Mouse (Mus musculus): ENCODE measurements around the gene Pald1. TPM values are rescaled to one million over a fixed set of nuclear protein-coding genes. Genes with fewer than 3 reads are reported as not detected.

Pald1 gene
- polyA plus RNA-seq, 1 experiment = 8.8 TPM

DNA sequence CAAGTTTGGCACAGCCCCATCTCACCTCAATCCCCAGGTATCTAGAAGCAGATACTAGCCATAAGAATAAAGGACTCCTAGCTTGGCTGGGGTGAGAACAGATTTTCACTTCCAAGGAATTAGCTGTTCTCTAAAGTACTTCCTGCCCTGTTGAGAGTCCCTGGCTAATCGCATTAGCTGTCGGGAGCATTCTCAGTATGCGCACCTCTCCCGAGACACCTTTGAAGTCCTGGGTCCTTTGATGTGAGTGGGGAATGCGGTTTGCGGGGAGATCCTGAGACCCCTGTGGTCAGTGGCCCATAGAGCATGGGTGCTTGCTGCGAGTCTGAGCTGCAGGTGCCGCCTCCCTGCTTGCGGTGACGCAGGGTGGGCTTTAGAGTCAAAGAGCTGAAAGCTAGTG is 22.6 kb upstream of the Pald1 start:
- 34% methylated on average over 10 of the region's 10 CpGs for WGBS
- TF ChIP-seq POLR2A (IDR thresholded peaks at IDR 0.05; ENCODE audit: low read depth, low read length) (no peak), CTCF (conservative IDR thresholded peaks at IDR 0.05; ENCODE audit: insufficient read depth, insufficient read length, low read depth, low read length) (no peak)

DNA sequence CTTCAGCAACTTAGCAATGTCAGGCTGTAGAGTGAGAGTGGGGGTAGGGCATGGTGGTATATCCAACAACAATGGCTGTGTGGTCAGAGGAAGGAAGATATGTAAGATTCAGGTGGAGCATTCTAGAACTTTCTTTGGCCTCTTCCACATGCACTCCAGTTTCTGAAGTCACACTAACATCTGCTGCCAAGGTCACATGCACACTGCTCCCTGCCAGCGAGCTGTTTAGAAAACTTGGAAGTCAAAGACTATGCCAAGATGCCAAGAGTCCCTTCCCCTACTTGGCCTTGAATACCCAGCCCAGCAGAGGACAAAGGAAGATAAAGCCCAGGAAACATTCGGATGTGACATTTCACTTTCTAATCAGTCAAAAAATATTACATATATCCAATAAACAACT is 19.6 kb upstream of the Pald1 start:
- no peak overlapping the region for H3K27ac ChIP-seq (ENCODE audit: insufficient read depth, low read depth, low read length)

More for the DNA sequence above, 22.6 kb upstream of the Pald1 start:
- H3K36me3 ChIP-seq (ENCODE audit: control insufficient read depth, insufficient read depth, low read length) = no peaks in the 10 kb centered on the region
- H3K27me3 ChIP-seq (replicated peaks; ENCODE audit: control insufficient read depth, insufficient read depth, low read length) = no peaks in the 10 kb centered on the region
- no peak overlapping the region for H3K27ac ChIP-seq (ENCODE audit: insufficient read depth, low read depth, low read length)
- H3K4me3 ChIP-seq (ENCODE audit: insufficient read depth, low read depth, low read length) = no peak overlapping the region
- no peak for DNase-seq
- no peaks in the 10 kb centered on the region for H3K4me1 ChIP-seq (ENCODE audit: control insufficient read depth, insufficient read depth, low read length)

DNA sequence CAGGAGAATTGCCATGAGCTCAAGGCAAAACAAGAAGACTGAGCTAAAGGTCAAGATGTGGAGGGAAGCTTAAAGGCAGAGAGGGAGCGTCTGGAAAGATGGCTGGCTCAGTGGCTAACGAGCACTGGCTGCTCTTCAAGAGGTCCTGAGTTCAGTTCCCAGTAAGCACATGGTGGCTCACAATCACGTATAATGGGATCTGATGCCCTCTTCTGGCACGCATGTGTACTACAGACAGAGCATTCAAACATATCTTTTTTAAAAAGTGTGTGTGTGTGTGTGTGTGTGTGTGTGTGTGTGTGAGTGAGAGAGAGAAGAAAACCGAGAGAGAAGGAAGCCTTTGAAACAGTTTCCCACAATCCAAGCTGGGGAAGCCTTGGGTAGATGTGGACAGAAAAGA is 19.1 kb upstream of the Pald1 start:
- TF ChIP-seq CTCF (conservative IDR thresholded peaks at IDR 0.05; ENCODE audit: insufficient read depth, insufficient read length, low read depth, low read length) = 0 out of 2 replicates have a peak, but pooled peaks have one; percentile 21
- TF ChIP-seq POLR2A (IDR thresholded peaks at IDR 0.05; ENCODE audit: low read depth, low read length) = no peak
- no peak overlapping the region for H3K27ac ChIP-seq (ENCODE audit: insufficient read depth, low read depth, low read length)
- no peak for DNase-seq

More for the DNA sequence above, 19.6 kb upstream of the Pald1 start:
- Histone ChIP-seq H3K4me1 (ENCODE audit: control insufficient read depth, insufficient read depth, low read length) (no peaks in the 10 kb centered on the region), H3K36me3 (ENCODE audit: control insufficient read depth, insufficient read depth, low read length) (no peaks in the 10 kb centered on the region), H3K4me3 (ENCODE audit: insufficient read depth, low read depth, low read length) (no peak overlapping the region), H3K27me3 (replicated peaks; ENCODE audit: control insufficient read depth, insufficient read depth, low read length) (no peaks in the 10 kb centered on the region)
- 47% methylated on average over 2 of the region's 2 CpGs for WGBS
- DNase-seq = peak; percentile 55
- TF ChIP-seq POLR2A (IDR thresholded peaks at IDR 0.05; ENCODE audit: low read depth, low read length) = no peak

DNA sequence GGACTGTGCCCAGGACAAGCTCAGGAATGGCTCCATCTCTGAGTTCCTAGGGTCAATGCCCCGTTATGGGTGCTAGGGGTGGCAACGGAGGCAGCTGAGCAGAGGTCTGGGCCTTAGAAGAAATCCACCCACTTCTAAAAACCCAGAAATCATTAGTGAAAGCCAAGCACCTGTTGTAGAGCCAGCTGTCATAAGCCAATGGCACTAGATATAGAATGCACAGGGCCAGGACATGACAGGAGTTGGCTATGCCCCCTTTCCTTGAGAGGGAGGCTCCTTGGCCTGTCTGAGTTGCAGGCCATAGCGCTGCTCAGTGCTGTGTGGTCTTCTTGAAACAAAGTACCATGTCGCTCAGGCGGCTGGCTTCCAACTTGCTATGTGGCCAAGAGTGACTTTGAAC is 17.1 kb upstream of the Pald1 start:
- no peak overlapping the region for H3K4me3 ChIP-seq (ENCODE audit: insufficient read depth, low read depth, low read length)
- 92% methylated on average over 5 of the region's 5 CpGs for WGBS
- H3K27ac ChIP-seq (ENCODE audit: insufficient read depth, low read depth, low read length) = no peak overlapping the region
- no peaks in the 10 kb centered on the region for H3K36me3 ChIP-seq (ENCODE audit: control insufficient read depth, insufficient read depth, low read length)
- DNase-seq = no peak
- H3K4me1 ChIP-seq (ENCODE audit: control insufficient read depth, insufficient read depth, low read length) = no peaks in the 10 kb centered on the region
- no peak for TF ChIP-seq CTCF (conservative IDR thresholded peaks at IDR 0.05; ENCODE audit: insufficient read depth, insufficient read length, low read depth, low read length)
- no peak for TF ChIP-seq POLR2A (IDR thresholded peaks at IDR 0.05; ENCODE audit: low read depth, low read length)
- no peaks in the 10 kb centered on the region for H3K27me3 ChIP-seq (replicated peaks; ENCODE audit: control insufficient read depth, insufficient read depth, low read length)

More for the DNA sequence above, 19.1 kb upstream of the Pald1 start:
- Histone ChIP-seq H3K27me3 (replicated peaks; ENCODE audit: control insufficient read depth, insufficient read depth, low read length) (no peaks in the 10 kb centered on the region), H3K36me3 (ENCODE audit: control insufficient read depth, insufficient read depth, low read length) (no peaks in the 10 kb centered on the region), H3K4me1 (ENCODE audit: control insufficient read depth, insufficient read depth, low read length) (no peaks in the 10 kb centered on the region), H3K4me3 (ENCODE audit: insufficient read depth, low read depth, low read length) (no peak overlapping the region)
- WGBS = 75% methylated on average over 5 of the region's 5 CpGs

DNA sequence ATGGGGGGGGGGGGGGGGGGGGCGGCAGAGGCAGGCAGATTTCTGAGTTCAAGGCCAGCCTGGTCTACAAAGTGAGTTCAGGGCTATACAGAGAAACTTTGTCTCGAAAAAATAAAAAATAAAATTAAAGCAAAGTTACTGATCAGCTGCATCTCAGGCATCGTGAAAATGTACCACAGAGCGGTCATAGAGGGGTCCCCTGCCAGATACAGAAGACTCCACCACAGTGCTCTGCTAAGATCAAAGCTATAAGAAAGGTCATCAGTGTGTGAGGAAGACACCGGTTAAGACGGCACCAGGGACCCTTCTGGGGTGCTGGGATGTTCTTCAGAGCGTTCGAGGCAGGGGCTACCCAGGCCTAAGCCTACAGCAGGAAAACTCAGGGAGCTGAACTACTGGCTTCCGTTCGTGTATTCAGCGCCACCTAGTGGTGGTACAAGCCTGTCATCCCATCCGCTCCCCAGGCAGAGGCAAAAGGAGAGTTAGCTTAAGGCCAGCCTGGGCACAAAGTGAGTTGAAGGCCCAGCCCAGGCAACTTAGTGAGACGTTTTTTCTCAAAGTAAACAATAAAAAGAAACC is 15.9 kb upstream of the Pald1 start:
- DNase-seq = peak; percentile 74
- WGBS = 27% methylated on average over 13 of the region's 13 CpGs
- no peaks in the 10 kb centered on the region for H3K36me3 ChIP-seq (ENCODE audit: control insufficient read depth, insufficient read depth, low read length)
- H3K4me1 ChIP-seq (ENCODE audit: control insufficient read depth, insufficient read depth, low read length) = no peaks in the 10 kb centered on the region
- H3K27me3 ChIP-seq (replicated peaks; ENCODE audit: control insufficient read depth, insufficient read depth, low read length) = no peaks in the 10 kb centered on the region
- no peak overlapping the region for H3K4me3 ChIP-seq (ENCODE audit: insufficient read depth, low read depth, low read length)
- TF ChIP-seq POLR2A (IDR thresholded peaks at IDR 0.05; ENCODE audit: low read depth, low read length) (no peak), CTCF (conservative IDR thresholded peaks at IDR 0.05; ENCODE audit: insufficient read depth, insufficient read length, low read depth, low read length) (peak; percentile 94)
- H3K27ac ChIP-seq (ENCODE audit: insufficient read depth, low read depth, low read length) = no peak overlapping the region

DNA sequence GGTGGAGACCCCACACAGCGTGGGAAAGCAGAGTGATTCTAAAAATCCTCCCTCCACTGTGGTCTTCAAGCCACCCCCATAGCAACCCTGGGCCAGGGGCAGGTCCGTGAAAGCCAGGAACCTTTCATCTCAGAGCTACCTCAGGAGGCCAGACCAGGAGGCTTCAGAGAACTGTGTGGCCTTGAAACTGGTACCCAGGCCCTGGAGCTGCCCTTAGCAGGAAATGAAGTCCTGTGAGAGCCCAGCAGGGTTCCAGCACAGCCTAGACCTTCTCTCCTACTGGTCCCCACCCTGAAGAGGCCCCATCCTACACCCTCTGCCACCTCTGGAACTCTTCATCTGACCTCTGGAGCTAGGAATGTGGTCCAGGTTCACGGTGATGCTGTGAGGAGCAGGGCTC is 14.8 kb upstream of the Pald1 start:
- no peaks in the 10 kb centered on the region for H3K4me1 ChIP-seq (ENCODE audit: control insufficient read depth, insufficient read depth, low read length)
- 74% methylated on average over 3 of the region's 3 CpGs for WGBS
- no peaks in the 10 kb centered on the region for H3K36me3 ChIP-seq (ENCODE audit: control insufficient read depth, insufficient read depth, low read length)
- no peak for DNase-seq
- no peak overlapping the region for H3K27ac ChIP-seq (ENCODE audit: insufficient read depth, low read depth, low read length)
- H3K27me3 ChIP-seq (replicated peaks; ENCODE audit: control insufficient read depth, insufficient read depth, low read length) = no peaks in the 10 kb centered on the region
- TF ChIP-seq CTCF (conservative IDR thresholded peaks at IDR 0.05; ENCODE audit: insufficient read depth, insufficient read length, low read depth, low read length) = no peak
- no peak for TF ChIP-seq POLR2A (IDR thresholded peaks at IDR 0.05; ENCODE audit: low read depth, low read length)
- H3K4me3 ChIP-seq (ENCODE audit: insufficient read depth, low read depth, low read length) = no peak overlapping the region

DNA sequence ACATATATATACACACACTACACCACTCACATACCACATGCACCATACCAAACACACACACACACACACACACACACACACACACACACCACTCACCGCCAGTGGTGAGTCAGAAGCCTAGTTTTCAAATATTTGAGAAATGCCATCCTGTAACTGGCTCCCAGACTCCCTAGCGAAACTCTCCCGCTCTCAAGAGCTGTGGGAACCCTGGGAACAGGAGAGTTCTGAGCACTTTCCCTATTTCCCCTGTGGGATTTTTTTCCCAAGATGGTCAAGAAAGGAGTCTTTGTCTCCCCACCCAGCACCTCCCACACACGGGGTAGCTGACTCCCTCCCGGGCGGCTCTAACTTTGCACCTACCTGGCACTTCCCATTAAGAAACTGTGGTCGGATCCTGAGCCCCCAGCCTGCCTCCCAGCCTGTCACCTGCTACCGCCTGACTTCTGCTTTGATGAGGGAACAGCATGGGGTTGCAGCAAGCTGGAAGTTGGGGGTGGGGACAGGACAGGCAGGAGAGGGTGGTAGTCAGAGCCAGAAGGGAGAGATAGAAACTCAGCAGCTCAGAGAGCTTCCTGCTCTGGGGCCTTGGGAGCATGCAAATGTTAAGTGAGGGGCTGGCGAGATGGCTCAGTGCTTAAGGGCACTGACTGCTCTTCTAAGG is 11.3 kb upstream of the Pald1 start:
- DNase-seq = no peak
- Histone ChIP-seq H3K27ac (ENCODE audit: insufficient read depth, low read depth, low read length) (no peak overlapping the region), H3K4me3 (ENCODE audit: insufficient read depth, low read depth, low read length) (no peak overlapping the region), H3K36me3 (ENCODE audit: control insufficient read depth, insufficient read depth, low read length) (no peaks in the 10 kb centered on the region), H3K4me1 (ENCODE audit: control insufficient read depth, insufficient read depth, low read length) (no peaks in the 10 kb centered on the region), H3K27me3 (replicated peaks; ENCODE audit: control insufficient read depth, insufficient read depth, low read length) (no peaks in the 10 kb centered on the region)
- no peak for TF ChIP-seq CTCF (conservative IDR thresholded peaks at IDR 0.05; ENCODE audit: insufficient read depth, insufficient read length, low read depth, low read length)
- 31% methylated on average over 9 of the region's 9 CpGs for WGBS
